Mouse (Mus musculus) lung, postnatal 0 days (tissue): ENCODE measurements around the gene Wdr20. TPM values are rescaled to one million over a fixed set of nuclear protein-coding genes. Genes with fewer than 3 reads are reported as not detected.

Source experiments
- ATAC-seq: fragments of 200-750 bp; cut with Nextera tagmentation; 2 replicates; pipeline ENCODE4 v1.8.0; 2017; ENCODE audit warnings: moderate library complexity
- DNase-seq: peaks from one replicate; pipeline ENCODE4 v3.0.0-alpha.2; 2016; ENCODE audit warnings: low spot score
- H3K27ac ChIP-seq: fragments of 300-500 bp; sonication (generic); 2 replicates; pipeline ENCODE4 v1.5.1; 2014; ENCODE audit warnings: antibody characterized with exemption, mild to moderate bottlenecking, low read length, mixed read lengths
- H3K27me3 ChIP-seq: fragments of 300-500 bp; sonication (generic); replicated peaks from 2 replicates; pipeline ENCODE4 v1.6.1; 2014; ENCODE audit warnings: low read length, mixed read lengths; ENCODE audit not compliant: insufficient read depth
- H3K36me3 ChIP-seq: fragments of 300-500 bp; sonication (generic); 2 replicates; pipeline ENCODE4 v1.6.1; 2014; ENCODE audit warnings: low read length, mixed read lengths; ENCODE audit not compliant: insufficient read depth
- H3K4me1 ChIP-seq: fragments of 300-500 bp; sonication (generic); 2 replicates; pipeline ENCODE4 v1.6.1; 2014; ENCODE audit warnings: antibody characterized with exemption, low read depth, low read length, mixed read lengths; ENCODE audit not compliant: insufficient read depth
- H3K4me2 ChIP-seq: fragments of 300-500 bp; sonication (generic); replicated peaks from 2 replicates; pipeline ENCODE4 v1.6.1; 2014; ENCODE audit warnings: low read depth, mild to moderate bottlenecking, low read length, moderate library complexity, mixed read lengths
- H3K4me3 ChIP-seq: fragments of 300-500 bp; sonication (generic); 2 replicates; pipeline ENCODE4 v1.5.1; 2014; ENCODE audit warnings: low read depth, low read length
- H3K9ac ChIP-seq: fragments of 300-500 bp; sonication (generic); replicated peaks from 2 replicates; pipeline ENCODE4 v1.6.1; 2014; ENCODE audit warnings: low read depth, mild to moderate bottlenecking
- H3K9me3 ChIP-seq: fragments of 300-500 bp; sonication (generic); 2 replicates; pipeline ENCODE4 v1.6.1; 2016; ENCODE audit warnings: low read length, mixed read lengths
- CTCF ChIP-seq: IDR thresholded peaks from 2 replicates; pipeline ENCODE4 v1.5.1; 2016; ENCODE audit warnings: antibody characterized with exemption, mild to moderate bottlenecking
- EP300 ChIP-seq: IDR thresholded peaks from 2 replicates; pipeline ENCODE4 v1.6.1; 2016; ENCODE audit warnings: antibody characterized with exemption, mild to moderate bottlenecking, control low read depth
- WGBS: fragments of 180-500 bp; shearing (Covaris S2); extraction: QIAGEN DNeasy Blood & Tissue Kit; methylation state at CpG from one replicate; pipeline ENCODE4 v1.1.7; 2014; 5-methylcytosine and 5-hydroxymethylcytosine counted together
- polyA plus RNA-seq: library from polyadenylated mRNA; unstranded; fragments of >200 nt; fragmentation: Nextera tagmentation; extraction: Ambion mirVana; gene quantifications from 2 replicates; pipeline ENCODE4 v1.2.1, GENCODE M21; 2015

The Wdr20 gene
- polyA plus RNA-seq, 1 experiment from 2014 or later, result 12.5 TPM

DNA sequence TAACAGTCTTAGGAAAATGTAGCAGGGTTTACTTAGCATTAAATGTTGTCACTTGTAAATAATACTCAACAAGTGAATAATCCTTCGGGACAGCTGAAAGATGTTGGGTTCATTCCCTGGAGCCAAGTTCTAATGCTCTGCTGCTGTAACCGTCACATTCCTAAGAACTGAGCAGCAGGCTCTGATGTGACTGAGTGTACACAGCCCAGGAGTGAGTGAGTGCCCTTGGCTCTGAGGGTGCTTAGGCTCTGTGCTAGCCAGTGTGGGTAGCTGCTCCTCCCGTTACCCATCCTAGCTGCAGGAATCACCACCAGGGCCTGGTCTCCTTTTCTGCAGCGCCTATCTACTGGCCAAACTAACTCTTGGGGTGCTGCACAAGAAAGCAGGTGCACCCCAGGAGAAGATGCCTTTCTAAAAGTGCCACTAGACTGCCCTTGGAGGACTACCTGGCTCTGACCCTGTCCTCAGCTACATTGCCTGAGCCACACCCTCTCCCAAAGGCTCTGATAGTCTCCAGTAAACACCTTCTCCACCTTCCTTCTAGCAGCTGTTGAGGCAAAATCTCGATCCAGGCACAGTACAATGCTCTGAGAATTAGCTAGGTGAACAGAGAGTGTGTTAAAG, 65.0 kb downstream of the Wdr20 start:
- peak; percentile 66 for ATAC-seq
- no peak for TF ChIP-seq EP300
- no peak for TF ChIP-seq CTCF
- no peaks in the 10 kb centered on the region for H3K36me3 ChIP-seq
- no peak overlapping the region for H3K4me3 ChIP-seq
- WGBS, result 60% methylated on average over 5 of the region's 5 CpGs
- peak; percentile 46 for DNase-seq
- H3K4me2 ChIP-seq, result no peak overlapping the region
- no peaks in the 10 kb centered on the region for H3K9me3 ChIP-seq
- no peaks in the 10 kb centered on the region for H3K27me3 ChIP-seq
- H3K4me1 ChIP-seq, result peaks cover 5% of the 10 kb centered on the region; the same call in 1 of the 2 replicates
- H3K27ac ChIP-seq, result no peak overlapping the region
- H3K9ac ChIP-seq, result no peak overlapping the region

DNA sequence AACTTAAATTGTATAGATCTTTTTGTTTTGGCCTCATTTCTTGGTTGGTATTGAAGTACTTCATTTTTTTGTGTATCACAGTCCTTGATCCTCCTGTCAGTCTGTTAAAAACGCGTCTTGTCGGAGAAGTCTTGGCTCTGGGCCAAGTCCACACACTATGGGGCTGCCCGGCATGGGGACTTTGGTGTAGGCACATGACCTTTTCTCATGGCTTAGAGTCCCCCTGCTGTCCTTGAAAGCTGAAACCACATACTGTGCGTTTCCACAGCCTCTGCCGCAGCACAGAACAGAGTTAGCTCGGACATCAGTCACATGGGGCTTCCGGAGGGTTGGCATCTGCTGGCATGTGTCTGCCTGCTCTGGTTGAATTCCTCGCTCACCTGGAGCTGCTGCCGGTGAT, 66.5 kb downstream of the Wdr20 start:
- no peak overlapping the region for H3K27ac ChIP-seq
- WGBS, result 27% methylated on average over 10 of the region's 10 CpGs
- H3K4me3 ChIP-seq, result no peak overlapping the region
- TF ChIP-seq EP300, result no peak
- TF ChIP-seq CTCF, result no peak
- no peak overlapping the region for H3K4me2 ChIP-seq
- ATAC-seq (no peak), DNase-seq (no peak)
- H3K36me3 ChIP-seq, result no peaks in the 10 kb centered on the region
- H3K4me1 ChIP-seq, result no peaks in the 10 kb centered on the region
- H3K9ac ChIP-seq, result no peak overlapping the region
- H3K9me3 ChIP-seq, result no peaks in the 10 kb centered on the region
- no peaks in the 10 kb centered on the region for H3K27me3 ChIP-seq

DNA sequence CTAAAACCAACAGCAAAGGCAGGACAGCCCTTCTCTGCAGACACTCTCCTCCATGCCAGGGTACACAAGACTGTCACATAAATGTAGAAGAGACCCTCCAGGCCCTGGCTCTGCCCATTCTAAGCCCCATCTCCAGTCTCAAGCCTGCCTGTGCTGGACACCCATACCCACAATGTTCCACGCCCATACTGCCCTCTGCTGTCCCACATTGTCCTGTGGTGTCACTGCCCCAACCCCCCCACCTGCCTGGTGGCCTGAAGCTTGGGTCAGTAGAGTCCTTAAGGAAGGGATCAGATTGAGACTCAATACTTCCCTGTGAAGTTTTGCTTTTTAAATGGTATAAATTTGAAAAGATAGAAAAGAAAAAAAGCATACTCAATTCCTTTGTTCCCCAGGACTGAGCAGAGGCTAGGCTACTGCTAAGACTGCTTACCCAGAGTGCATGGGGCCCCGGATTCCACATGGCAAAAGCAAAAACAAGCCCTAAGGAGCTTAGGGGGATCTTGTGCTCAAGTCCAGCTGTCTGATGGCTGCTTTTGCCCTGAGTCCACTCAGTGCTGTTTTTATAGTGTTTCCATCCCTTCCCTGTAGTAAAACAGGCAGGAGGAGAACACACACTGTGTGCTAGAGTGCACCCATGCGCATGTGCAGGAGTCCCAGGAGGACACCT, 68.7 kb downstream of the Wdr20 start:
- H3K9me3 ChIP-seq, result no peaks in the 10 kb centered on the region
- no peaks in the 10 kb centered on the region for H3K27me3 ChIP-seq
- no peaks in the 10 kb centered on the region for H3K36me3 ChIP-seq
- ATAC-seq (no peak), DNase-seq (no peak)
- H3K27ac ChIP-seq, result no peak overlapping the region
- TF ChIP-seq EP300 (no peak), CTCF (peak; percentile 58)
- no peak overlapping the region for H3K4me2 ChIP-seq
- H3K4me1 ChIP-seq, result no peaks in the 10 kb centered on the region
- H3K4me3 ChIP-seq, result no peak overlapping the region
- H3K9ac ChIP-seq, result no peak overlapping the region
- 87% methylated on average over 3 of the region's 3 CpGs for WGBS

DNA sequence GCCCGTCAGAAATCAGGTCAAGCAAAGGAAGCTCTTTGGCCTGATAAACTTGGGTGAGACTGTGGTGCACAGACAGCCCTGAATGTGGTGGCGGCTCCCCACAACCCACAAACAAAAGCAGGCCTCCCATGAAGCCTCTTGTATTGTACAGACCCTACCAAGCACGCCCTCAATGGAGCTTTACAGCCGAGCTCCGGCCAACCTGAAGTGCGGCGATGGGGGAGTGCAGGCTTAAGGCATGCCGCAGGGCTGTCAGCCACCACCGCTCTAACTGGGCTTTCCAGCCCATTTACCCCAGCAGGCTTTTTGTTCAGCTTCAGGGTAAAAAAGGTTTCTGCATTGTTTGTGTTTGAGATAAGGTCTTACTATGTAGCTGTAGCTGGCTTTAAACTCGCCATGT, 70.7 kb downstream of the Wdr20 start:
- no peak overlapping the region for H3K4me2 ChIP-seq
- H3K27ac ChIP-seq, result peak overlapping the region; percentile 73; the same call in 1 of the 2 replicates
- WGBS, result 59% methylated on average over 9 of the region's 10 CpGs
- no peak overlapping the region for H3K4me3 ChIP-seq
- DNase-seq (no peak), ATAC-seq (peak; percentile 35)
- H3K9me3 ChIP-seq, result no peaks in the 10 kb centered on the region
- no peaks in the 10 kb centered on the region for H3K36me3 ChIP-seq
- no peak overlapping the region for H3K9ac ChIP-seq
- no peaks in the 10 kb centered on the region for H3K27me3 ChIP-seq
- TF ChIP-seq EP300 (no peak), CTCF (no peak)
- no peaks in the 10 kb centered on the region for H3K4me1 ChIP-seq

DNA sequence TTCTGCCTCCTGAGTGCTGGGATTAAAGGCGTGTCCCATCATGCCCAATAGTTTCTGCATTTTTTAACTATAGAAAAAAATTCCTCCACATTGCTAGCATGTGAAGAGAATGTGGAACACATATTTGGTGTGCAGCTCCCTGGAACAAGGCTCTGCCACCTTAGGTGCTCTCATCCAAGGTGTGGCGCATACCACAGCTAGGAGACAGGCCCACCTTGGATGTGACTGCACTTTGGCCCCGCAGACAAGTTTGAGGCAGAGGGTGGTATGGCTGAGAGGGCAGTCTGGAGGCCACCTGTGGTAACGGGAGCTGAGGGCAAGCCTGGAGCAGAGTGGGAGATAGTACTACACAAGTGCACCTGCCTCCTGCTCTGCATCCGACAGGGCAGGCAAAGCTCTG, 71.1 kb downstream of the Wdr20 start:
- TF ChIP-seq EP300, result 0 out of 2 replicates have a peak, but pooled peaks have one; percentile 57
- TF ChIP-seq CTCF, result no peak
- H3K9me3 ChIP-seq, result no peaks in the 10 kb centered on the region
- H3K4me1 ChIP-seq, result no peaks in the 10 kb centered on the region
- peak; percentile 52 for DNase-seq
- no peaks in the 10 kb centered on the region for H3K27me3 ChIP-seq
- H3K36me3 ChIP-seq, result no peaks in the 10 kb centered on the region
- H3K27ac ChIP-seq, result peak overlapping the region; percentile 73; the same call in 1 of the 2 replicates
- no peak overlapping the region for H3K4me3 ChIP-seq
- ATAC-seq, result peak; percentile 86
- no peak overlapping the region for H3K4me2 ChIP-seq
- no peak overlapping the region for H3K9ac ChIP-seq
- 66% methylated on average over 5 of the region's 5 CpGs for WGBS

DNA sequence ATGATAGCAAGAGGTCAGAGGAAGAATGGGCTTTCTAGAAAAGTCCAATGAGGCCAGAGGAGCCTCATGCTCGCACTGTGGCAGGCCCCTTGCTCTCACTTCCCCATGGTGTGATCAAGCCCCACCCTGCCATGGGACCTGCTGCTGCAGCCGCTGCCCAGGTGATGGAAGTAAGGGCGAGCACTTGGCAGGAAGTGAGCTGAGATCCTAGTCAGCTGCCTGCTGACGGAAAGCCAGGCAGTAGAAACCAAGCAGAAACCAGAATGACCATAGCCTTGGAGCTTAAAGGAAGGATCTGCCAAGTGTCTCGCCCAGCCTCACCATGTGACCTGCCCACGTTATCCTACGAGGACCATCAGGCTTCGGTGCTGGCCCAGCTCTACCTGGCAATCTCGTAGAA, 75.4 kb downstream of the Wdr20 start:
- 76% methylated on average over 9 of the region's 9 CpGs for WGBS

More for the DNA sequence above, 75.4 kb downstream of the Wdr20 start:
- Histone ChIP-seq H3K9me3 (no peaks in the 10 kb centered on the region), H3K27ac (no peak overlapping the region), H3K4me2 (no peak overlapping the region), H3K9ac (no peak overlapping the region), H3K36me3 (no peaks in the 10 kb centered on the region), H3K4me3 (no peak overlapping the region), H3K27me3 (no peaks in the 10 kb centered on the region), H3K4me1 (no peaks in the 10 kb centered on the region)
- no peak for DNase-seq
- TF ChIP-seq CTCF (no peak), EP300 (no peak)
- no peak for ATAC-seq
